Mouse (Mus musculus) layer of hippocampus, postnatal 14 days (tissue): ENCODE results near the gene Serpinb6a. TPM values are rescaled to one million over a fixed set of nuclear protein-coding genes. Genes with fewer than 3 reads are reported as not detected.

Experiments
- DNase-seq, 2 experiments: peaks; one replicate each; pipeline ENCODE4 v3.0.0; 2021 to 2022; ENCODE audit warnings: low spot score in 2 of 2, mixed read lengths in 1 of 2
- long read RNA-seq, 2 experiments: library from polyadenylated mRNA; stranded (forward); transcript quantifications; one replicate each; pipeline ENCODE4 v2.0.0; 2021
- total RNA-seq, 2 experiments: library from RNA; stranded (reverse); gene quantifications; 2 replicates each; pipeline ENCODE4 v1.2.3; 2021

Serpinb6a gene
- total RNA-seq, result 10 to 100 TPM; 45.3 to 49.5 TPM
- long read RNA-seq, experiment 1, transcript Serpinb6a-202 (7 exons, 1,547 nt), result major isoform, 9 of 30 reads
- long read RNA-seq, experiment 1, partial matches to known transcripts, result 3 of 30 reads
- long read RNA-seq, experiment 1, other reads (novel, unspliced or antisense), result 15 of 30 reads
- long read RNA-seq, experiment 2, transcript Serpinb6a-202 (7 exons, 1,547 nt), result major isoform, 12 of 45 reads
- long read RNA-seq, experiment 2, partial matches to known transcripts, result 10 of 45 reads
- long read RNA-seq, experiment 2, other reads (novel, unspliced or antisense), result 21 of 45 reads

DNA sequence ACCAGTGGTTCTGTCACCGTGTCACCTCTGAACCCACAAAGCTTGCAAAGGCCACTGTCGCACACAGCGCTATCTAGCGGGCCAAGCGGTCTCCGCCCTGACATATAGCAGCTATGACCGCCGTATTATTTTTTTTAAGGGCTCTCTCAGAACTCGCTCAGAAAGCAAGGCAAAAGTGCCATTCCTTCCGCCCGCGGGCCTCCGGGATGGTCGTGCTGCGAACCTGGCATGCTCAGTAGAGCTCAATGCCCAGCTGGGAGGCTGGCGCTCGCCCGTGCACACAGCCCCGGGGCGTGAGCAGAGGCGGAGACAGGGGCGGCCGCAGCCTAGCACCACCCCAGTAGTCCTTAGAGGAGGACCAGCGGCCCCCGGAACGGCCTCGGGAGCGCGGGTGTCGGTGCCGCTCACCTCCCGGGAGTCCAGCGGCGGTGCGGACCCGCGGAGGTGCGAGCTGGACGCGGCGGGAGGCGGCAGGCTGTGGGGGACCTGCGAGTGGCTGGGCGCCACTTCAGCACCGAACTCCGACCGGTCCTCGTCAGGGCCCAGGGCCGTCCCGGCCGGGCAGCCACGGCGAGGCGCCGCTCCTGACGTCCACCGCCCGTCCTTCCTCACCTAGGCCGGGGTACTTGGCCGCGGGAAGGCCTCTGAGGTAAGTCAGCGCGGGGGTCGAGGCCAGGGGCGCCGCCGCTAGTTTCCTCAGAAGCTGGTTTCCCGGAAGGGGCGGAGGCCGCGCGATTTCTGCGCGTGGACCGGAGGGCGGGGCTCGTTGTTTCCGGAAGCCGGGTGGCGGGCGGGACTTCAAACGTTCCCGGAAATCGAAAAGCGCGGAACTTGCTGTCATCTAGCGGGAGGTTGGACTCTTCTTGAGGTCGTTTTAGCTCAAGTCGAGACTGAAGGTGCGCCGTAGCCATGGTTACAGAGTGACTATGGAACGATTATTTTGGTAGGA, at the start of gene Serpinb6a, which contains the start of gene Ripk1:
Gene Serpinb6a, minus strand, starts transcription at position 737 of the 949 bp plus-strand sequence.
Gene Ripk1, plus strand, starts transcription at position 306 of the 949 bp plus-strand sequence.
- peak; percentile 86 to 90 for DNase-seq

DNA sequence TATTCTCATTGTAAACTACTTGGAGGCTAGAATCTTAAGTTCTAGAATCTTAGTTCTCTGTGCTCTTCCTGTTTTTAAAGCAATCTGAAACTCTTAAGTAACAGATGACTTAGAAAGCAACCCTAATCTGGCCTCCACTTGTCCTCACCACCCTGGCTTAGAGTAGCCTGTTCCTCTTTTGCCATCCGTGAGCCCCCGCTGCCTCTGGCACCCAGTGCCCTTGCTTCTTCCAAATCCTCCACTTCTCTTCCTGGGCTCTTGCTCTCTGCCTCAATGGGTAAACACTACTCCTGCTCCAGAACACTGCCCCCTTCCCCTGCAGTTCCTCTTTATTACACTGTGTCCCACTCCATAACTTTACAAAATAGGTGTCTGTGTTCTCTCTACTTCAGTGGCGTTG, 49.1 kb upstream of the Serpinb6a start:
- no peak for DNase-seq

DNA sequence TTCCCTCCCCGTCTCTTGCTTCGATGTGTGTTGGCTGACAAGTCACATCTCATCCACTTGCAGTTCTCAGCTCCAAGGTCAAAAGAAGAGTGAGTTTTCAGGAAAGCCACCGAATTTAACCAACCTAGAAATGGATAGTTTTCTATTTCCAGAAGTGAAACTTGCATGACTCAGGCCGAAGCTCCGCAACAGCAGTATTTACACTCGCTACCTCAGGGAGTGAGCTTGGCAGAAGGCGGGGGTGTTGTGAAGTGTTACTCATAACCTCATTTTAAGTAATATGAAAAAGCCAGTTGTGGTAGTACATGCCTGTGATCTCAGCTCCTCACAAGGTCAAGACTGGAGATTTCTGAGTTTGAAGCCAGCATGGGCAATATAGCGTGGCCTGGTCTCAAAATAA, 47.9 kb upstream of the Serpinb6a start:
- DNase-seq, result no peak

DNA sequence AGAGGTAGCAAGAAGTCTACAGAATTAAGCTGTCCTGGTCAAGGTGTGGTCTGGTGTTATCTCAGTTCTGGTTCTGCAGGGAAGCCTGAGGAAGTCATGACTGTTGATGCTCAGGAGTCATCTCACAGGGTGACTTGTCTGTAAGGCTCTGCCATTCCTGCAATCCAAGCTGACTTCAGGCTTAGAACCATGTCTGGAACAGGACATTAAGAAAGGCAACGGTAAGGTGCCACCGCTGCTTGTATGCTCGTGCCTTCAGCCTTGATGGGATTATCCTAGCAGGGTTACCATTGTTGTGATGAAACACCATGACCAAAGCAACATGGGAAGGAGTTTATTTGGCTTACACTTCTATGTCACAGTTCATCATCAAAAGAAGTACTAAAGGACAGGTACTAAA, 44.9 kb upstream of the Serpinb6a start:
- no peak for DNase-seq

DNA sequence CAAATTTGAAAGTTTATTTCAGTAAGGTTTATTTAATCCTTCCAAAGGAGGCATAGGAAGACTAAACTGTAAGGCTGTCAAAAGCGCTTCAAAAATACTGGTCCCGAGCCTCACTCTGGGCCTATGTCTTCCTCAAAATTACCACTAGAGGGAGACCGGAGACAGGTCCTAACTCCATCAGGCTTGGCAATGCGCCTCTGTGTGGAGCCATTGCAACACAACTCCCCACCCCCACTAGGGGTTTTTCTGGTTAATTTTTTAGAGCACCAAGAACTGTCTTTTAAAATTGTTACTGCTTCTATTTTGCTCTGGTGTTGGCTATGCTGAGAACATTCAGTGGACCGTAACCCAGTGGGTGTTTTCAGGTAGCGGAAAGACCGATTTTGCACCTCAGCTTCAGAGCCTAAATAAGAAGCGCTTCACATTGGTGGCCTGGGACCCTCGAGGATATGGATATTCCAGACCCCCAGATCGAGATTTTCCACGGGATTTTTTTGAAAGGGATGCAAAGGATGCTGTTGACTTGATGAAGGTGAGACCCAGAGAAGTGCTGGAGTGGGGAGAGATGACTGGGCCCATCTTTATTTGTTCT, 43.9 kb upstream of the Serpinb6a start:
- DNase-seq, result peak; percentile 82 to 94

DNA sequence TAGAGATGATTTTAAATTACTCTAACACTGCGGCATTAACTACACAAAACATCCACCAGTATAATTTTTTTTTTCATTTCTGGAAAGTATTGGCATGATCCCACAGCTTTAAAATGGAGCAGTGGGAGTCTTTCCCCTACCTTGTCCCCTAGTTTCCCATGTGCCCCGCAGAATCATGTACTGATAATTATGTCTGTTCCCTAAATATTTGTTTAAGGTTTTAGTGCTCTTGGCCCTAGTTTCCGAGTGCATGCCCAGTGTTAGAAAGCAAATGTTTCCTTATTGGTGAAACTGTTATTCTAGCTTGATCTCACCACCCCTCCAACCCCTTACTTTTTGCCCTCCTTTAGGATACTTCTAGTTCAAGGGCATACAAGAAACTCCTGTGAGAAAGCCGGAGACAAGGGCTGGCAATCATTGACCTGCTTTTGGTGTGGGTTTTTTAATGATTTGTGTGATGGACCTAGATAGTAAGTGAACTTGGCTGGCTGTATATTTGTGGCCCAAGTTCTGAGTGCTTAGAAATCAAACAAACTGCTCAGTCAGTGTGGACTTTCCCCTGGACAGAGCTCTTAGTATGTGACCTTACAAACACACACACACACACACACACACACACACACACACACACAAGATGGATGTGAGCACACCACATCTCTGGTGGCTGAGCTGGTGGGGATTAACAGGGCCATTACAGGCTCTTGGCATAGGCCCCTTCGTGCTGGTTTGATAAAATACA, 43.1 kb upstream of the Serpinb6a start:
- DNase-seq, result no peak

DNA sequence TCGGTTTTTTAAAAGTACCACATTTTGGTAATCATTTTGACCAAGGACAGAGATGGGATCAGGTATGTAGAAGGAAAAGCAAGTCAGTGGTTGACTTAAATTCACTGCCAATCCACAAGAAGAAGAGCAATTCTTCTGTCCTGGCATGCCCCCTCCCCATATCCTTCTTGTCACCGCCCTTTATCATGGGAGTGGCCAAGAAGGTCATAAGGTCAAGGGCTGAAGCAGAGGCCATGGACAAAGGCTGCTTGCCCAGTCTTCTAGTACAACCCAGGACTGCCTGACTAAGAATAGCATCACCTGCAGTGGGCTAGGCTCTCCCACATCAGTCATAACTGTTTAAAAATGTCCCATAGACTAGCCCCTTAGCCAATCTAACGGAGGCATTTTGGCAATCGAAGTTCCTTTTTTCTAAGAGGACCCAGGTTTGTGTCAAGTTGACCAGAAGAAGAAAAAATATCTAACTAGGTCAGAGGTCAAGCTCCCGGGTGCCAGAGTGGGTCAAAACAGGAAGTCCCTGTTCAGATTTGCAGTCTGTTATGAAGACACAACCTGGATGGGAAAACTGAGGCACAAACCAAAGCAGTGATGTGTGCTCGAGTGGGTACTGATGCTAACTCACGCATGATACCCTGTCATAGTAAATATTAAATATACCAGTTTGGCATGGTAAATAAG, 41.3 kb upstream of the Serpinb6a start:
- DNase-seq, result no peak

DNA sequence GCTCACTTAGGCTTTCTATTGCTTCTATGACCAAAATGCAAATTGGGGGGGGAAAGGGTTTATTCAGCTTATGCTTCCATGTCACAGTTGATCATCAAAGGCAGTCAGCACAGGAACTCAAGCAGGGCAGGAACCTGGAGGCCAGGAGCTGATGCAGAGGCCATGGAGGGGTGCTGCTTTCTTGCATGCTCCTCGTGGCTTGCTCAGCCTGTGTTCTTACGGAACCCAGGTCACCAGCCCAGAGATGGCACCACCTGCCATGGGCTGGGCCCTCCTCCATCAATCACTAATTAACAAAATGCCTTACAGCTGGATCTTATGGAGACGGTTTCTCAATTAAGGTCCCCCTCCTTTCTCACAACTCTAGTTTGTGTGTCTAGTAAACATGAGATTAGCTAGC, 37.5 kb upstream of the Serpinb6a start:
- no peak for DNase-seq

DNA sequence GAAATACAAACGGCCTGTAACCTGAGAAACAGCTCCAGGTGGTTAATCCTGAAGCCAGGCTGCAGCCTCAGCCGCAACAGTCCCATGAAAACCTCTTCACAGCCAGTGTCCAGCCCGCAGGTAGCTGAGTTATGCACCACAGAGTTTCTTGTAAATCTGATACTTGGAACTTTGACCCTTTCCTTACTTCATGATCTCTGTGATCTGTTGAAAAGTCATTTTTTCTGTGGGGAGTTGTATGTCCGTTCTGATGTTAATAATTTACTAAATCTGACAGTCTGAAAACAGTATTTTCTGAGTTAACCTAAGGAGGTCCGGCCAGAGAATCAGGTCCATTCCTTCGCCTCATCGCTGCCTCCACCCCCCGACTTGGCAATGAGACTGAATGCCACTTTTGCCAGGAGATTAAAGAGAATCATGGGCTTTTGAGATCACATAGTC, 36.3 kb upstream of the Serpinb6a start:
- DNase-seq, result no peak

DNA sequence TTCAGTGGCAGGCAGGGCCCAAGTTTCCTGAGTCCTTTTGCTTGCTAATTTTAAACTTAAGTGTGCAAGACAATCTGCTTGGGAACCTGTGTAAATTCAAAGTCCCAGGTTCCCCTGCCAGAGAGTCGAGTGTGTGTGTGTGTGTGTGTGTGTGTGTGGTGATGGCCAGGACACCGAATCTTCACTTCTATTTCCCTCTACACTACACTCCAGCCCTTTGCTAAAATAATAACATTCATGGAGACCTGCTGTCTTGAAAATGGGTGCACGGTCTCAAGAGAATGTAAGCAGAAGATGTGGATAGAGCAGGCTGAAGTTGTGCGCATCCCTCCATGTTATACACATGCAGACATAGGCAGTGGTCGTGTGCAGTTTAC, 35.5 kb upstream of the Serpinb6a start:
- no peak for DNase-seq

DNA sequence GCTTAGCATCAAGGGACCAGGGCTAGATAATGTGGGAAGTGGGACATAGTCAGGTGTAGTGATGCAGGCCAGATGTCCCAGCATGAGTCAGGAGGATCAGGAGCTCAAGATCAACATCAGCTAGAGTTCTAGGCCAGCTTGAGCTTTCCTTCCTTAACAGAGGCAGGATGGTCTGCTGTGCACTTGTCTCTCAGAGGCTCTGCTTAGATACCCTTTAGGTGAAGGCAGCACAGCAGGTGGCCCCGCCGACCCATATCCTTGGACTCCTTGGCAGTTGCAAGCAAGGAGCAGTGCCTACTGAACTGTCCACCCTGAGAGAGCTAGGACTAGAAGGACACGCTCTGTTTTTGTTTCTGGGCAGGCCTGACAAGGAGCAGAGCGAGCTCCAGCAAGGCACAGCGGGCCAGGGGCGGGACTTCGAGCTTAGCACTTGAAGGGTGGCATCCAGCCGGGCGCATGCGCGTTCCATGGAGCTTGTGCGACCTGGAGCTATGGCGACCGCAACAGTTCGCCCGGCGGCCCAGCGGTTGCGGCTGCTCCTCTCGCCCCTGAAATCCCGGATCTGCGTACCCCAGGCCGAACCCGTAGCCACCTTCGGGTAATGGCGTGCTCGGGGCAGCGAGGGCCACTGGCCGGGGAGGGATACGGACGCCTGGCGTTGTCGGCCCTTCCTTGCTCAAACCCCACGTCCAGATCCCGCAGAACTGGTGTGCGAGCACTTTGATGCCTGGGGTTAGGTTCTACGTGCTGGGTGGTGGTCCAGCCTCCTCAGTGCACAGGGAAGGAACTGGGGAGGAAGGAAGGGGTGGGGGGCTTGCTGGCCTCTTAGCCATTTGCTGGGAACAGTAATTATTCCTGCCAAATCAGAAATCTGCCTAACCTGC, 34.8 kb upstream of the Serpinb6a start, which contains the start of gene Bphl:
Gene Bphl, plus strand, starts transcription at position 426 of the 884 bp plus-strand sequence.
- peak; percentile 90 to 95 for DNase-seq

DNA sequence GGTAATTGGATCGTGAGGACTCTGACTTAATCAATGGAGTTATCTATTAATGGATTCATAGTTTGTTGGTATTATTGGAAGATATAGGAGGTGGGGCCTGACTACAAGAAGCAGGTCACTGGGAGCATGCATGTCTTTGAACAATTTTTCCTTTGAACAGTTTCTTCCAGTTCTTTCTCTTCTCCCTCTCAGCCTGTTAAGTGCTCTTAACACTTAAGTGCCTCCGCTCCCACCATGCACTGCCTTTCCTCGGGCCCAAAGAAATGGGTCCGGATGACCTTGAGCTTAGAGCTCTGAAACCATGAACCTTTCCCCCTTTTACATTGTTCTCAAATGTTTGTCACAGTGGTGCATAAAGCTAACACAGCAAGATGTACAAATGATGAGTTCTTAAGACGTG, 34.1 kb upstream of the Serpinb6a start:
- no peak for DNase-seq

DNA sequence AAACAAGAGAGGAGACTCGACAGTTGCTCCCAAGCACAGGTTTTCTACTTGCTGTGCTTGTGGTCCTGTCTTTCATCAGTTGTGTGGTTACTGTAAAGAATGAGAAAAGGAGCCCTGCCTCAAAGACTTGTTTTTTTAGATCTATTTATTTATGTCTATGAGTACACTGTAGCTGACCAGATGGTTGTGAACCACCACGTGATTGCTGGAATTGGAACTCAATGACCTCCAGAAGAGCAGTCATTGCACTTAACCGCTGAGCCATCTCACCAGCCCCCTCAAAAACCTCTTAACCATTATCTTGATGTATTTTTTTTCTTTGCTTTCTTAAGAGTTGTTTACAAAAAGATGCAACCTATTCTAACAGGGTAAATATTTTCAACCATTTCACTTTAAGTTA, 32.8 kb upstream of the Serpinb6a start:
- no peak for DNase-seq

DNA sequence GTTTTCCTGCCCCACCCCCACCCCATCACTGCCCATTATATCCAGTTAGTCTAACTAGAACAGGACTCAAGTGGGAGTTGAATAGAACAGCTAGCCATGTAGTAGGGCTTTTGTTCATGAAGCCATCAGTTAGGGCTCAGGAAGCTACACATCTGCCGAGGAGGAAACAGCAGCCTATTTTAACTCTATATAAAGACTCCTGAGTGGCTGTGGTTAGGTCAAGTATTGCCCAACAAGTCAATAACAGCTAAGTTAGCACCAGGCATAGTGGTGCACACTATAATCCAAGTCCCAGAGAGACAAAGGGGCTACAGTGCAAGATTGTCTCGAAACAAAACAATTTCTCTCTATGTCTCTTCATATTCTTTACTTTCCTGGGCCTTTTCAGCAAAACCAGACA, 29.4 kb upstream of the Serpinb6a start:
- DNase-seq, result no peak

DNA sequence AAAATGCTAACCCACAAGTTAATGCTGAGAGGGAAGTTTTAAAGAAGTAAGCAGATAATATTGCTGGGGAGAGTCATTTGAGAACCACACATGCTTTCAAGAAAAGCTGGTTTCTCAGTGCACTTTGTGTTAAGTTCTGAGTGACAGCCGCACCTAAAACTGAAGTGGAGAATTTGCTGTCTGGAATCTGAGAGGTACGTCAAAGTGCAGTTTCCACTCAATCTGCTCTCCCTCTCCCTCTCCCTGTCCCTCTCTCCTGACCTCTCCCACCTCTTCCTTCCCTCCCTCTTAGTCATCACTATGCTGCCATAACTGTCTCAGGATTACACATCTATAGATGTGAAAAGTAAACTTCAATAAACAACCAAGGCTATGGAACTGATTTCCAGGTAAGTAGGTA, 19.4 kb upstream of the Serpinb6a start:
- DNase-seq, result no peak

DNA sequence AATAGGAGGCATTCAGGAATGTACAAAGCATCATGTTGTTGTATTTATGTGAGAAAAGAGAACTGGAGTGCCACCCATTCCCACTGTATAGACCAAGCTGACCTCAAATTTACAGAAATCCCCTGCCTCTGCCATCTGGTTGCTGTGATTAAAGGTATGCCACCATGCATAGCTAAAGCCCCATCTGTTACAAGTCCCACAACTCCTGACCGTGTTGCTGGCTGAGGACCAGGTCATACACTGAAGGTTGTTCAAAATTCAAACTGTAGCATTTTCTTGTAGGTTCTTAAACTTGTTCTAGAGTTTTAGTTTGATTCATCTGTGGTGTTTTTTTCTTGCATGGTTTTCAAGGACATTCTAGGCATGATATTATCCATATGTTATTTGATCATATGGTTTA, 15.9 kb upstream of the Serpinb6a start:
- no peak for DNase-seq

DNA sequence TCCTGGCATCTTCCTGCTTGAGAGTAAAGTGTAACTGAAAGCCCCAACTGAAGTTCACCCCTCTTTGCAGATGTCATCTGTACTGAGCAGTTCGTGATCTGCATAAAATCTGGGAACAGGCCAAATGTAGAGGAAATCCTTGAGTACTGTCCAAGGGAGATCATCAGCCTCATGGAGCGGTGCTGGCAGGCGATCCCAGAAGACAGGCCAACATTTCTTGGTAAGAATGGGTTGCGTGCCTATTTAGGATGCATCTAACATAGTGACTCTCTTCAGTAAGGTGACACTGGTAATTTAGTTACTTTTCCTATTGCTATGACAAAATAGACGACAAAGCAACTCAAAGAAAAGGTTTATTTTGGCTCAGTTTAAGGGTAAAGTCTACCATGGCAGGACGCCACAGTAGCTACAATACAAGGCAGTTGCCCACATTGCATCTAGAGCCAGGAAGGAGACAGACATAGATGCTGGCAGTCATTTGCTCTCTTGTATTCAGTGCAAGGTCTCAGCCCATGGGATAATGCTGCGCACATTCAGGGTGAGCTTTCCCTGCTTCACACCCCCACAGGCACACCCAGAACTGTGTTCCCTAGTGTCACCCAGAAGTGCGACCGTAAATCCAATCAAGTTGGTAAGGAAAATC, 14.5 kb upstream of the Serpinb6a start:
- DNase-seq, result no peak

DNA sequence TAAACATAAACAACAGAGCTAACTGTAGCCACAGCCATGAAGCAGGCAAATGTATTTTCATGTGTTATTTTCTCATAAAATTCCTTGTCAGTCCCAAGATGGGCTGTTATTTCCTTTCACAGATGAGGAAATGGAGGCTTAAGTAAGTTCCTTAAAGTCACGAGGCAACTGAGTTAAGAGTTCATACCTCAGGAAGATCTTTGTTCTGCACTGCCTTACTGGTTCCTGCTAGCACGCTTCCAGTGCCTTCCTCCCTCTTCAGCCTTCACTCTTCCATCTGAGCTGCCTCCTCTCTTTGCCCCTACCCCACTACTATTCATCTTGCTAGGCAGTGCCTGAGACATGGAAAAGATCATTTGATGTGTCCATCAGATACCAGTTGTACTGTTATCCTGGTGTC, 4.6 kb upstream of the Serpinb6a start:
- no peak for DNase-seq

DNA sequence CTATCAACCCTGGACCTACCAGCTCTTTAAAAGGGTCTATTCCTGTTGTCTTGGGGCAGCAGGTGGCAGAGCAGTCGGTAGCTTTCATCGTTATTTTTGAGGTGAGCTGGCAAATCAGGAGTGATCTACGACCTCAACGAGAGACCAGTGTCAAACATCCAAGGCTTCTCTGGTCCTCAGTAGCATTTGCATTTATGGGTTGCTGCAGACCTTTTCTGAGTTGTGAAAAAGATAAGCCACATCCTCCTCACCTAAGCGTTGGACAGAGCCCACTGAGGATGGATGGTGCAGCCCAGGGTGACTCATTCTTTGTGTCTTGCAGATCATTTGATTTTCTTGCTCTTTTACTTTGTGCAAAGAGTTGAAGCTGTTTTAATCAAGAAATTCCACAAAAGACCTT, 464 bp upstream of the Serpinb6a start:
- DNase-seq, result no peak
